Mouse (Mus musculus): ENCODE measurements at regions not wholly inside any gene's neighbourhood (a gene's known extent, or its start where the extent isn't known, plus 50 kb on each side); places are given as distances from the start of the nearest gene placed in this dataset.

GRCm38 (mm10) chr12:106688156-106688740, 678.2 kb downstream of the Vrk1 start:
- no peaks in the 10 kb centered on the region for H3K27me3 ChIP-seq (ENCODE audit: control insufficient read depth, insufficient read depth, low read length)
- H3K4me1 ChIP-seq (ENCODE audit: control insufficient read depth, insufficient read depth, low read length), result no peaks in the 10 kb centered on the region
- H3K4me3 ChIP-seq (ENCODE audit: control insufficient read depth, low read depth, low read length), result no peak overlapping the region
- no peak overlapping the region for H3K27ac ChIP-seq (ENCODE audit: control insufficient read depth, insufficient read depth, low read depth, low read length)
- no peaks in the 10 kb centered on the region for H3K36me3 ChIP-seq (ENCODE audit: control insufficient read depth, insufficient read depth, low read length)
- TF ChIP-seq POLR2A (IDR thresholded peaks at IDR 0.05; ENCODE audit: control insufficient read depth, low read depth, low read length) (no peak), CTCF (IDR thresholded peaks at IDR 0.05; ENCODE audit: control insufficient read depth, insufficient read depth, insufficient replicate concordance, low read depth, low read length) (no peak)

- Histone ChIP-seq H3K27me3 (ENCODE audit: control insufficient read depth, insufficient read depth, low read length) (no peaks in the 10 kb centered on the region), H3K36me3 (ENCODE audit: control insufficient read depth, insufficient read depth, low read length) (no peaks in the 10 kb centered on the region), H3K4me3 (ENCODE audit: control insufficient read depth, low read depth, low read length) (no peak overlapping the region), H3K4me1 (ENCODE audit: control insufficient read depth, insufficient read depth, low read length) (no peaks in the 10 kb centered on the region), H3K27ac (ENCODE audit: control insufficient read depth, insufficient read depth, low read depth, low read length) (no peak overlapping the region)
- TF ChIP-seq POLR2A (IDR thresholded peaks at IDR 0.05; ENCODE audit: control insufficient read depth, low read depth, low read length), result no peak
- TF ChIP-seq CTCF (IDR thresholded peaks at IDR 0.05; ENCODE audit: control insufficient read depth, insufficient read depth, insufficient replicate concordance, low read depth, low read length), result no peak
These were observed 692.9 kb downstream of the Vrk1 start for GRCm38 (mm10) chr12:106702958-106703357.

DNA sequence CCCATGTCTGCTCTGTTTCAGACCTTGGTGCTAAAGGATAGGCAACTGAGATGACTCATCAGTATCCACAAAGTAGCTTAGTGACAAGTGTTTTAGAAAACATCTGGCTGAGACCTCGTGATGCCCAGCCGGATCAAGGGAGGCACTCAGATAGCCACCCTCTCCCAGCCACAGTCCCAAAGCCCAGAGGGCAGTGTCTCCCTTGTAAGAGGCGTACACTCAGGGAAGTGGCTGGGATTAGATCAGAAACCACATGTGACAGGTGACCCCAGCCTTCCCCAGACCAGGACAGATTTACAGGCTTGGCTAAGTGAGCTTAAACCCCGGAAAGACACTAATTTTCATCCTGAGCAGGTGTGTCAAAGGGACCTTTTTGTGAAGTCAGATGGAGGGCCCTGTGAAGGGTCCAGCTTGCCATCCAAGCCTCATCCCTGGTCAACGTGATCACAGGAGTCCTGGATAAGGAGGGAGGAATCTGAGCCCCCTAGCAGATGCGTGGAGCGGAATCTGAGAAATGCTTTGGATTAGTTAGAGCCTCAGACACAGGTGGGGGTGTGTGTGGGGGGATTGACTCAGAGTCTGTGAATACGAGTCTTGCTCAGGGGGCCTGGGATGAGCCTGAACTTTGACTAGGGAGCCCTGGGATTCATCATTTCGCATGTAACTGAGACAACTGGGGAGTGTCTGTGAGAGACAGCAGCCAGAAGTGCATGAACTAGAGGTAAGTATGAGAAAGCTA, 711.4 kb downstream of the Vrk1 start:
- Histone ChIP-seq H3K4me1 (ENCODE audit: control insufficient read depth, insufficient read depth, low read length) (peaks cover 3% of the 10 kb centered on the region), H3K4me3 (ENCODE audit: control insufficient read depth, low read depth, low read length) (no peak overlapping the region), H3K27ac (ENCODE audit: control insufficient read depth, insufficient read depth, low read depth, low read length) (no peak overlapping the region), H3K27me3 (ENCODE audit: control insufficient read depth, insufficient read depth, low read length) (no peaks in the 10 kb centered on the region), H3K36me3 (ENCODE audit: control insufficient read depth, insufficient read depth, low read length) (no peaks in the 10 kb centered on the region)
- TF ChIP-seq CTCF (IDR thresholded peaks at IDR 0.05; ENCODE audit: control insufficient read depth, insufficient read depth, insufficient replicate concordance, low read depth, low read length), result no peak
- no peak for TF ChIP-seq POLR2A (IDR thresholded peaks at IDR 0.05; ENCODE audit: control insufficient read depth, low read depth, low read length)

DNA sequence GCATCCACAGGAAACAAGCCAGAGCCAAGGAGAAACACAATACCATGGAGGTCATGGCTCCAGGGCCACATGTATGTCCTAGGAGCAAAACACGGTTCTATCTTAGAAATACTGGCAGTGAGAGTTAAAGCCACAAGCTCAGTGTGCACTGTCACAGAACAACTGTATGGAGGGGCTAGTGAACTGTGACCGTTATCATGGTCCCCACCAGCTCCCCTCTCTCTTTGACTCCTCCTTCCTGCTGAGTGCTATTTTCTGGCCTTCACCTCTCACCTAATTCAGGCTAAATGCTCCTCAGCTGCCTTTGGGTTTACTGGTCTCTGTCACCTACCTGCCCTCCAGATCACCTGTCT, 712.0 kb downstream of the Vrk1 start:
- Histone ChIP-seq H3K4me1 (ENCODE audit: control insufficient read depth, insufficient read depth, low read length) (no peaks in the 10 kb centered on the region), H3K4me3 (ENCODE audit: control insufficient read depth, low read depth, low read length) (no peak overlapping the region), H3K27me3 (ENCODE audit: control insufficient read depth, insufficient read depth, low read length) (no peaks in the 10 kb centered on the region), H3K36me3 (ENCODE audit: control insufficient read depth, insufficient read depth, low read length) (no peaks in the 10 kb centered on the region), H3K27ac (ENCODE audit: control insufficient read depth, insufficient read depth, low read depth, low read length) (no peak overlapping the region)
- TF ChIP-seq CTCF (IDR thresholded peaks at IDR 0.05; ENCODE audit: control insufficient read depth, insufficient read depth, insufficient replicate concordance, low read depth, low read length) (no peak), POLR2A (IDR thresholded peaks at IDR 0.05; ENCODE audit: control insufficient read depth, low read depth, low read length) (no peak)

DNA sequence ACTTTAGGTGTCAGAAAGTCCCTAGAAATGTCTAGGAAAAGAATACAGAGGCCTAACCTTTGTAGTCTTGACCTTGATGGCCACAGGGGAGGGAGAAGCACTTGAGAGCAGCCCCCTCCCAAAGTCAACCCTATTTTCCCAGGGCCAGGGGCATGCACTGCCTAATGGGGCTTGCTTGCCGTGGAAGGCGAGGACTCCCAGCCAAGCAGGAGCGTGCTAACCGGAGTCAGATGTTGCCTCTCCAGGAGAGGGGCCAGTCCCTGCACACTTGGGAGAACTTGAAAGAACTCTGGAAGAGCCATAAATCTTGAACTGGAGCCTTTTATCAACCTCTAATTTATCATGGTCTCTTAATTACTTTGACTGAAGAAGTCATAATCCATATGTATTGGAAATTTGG, 712.7 kb downstream of the Vrk1 start:
- H3K4me1 ChIP-seq (ENCODE audit: control insufficient read depth, insufficient read depth, low read length), result no peaks in the 10 kb centered on the region
- no peak overlapping the region for H3K4me3 ChIP-seq (ENCODE audit: control insufficient read depth, low read depth, low read length)
- TF ChIP-seq POLR2A (IDR thresholded peaks at IDR 0.05; ENCODE audit: control insufficient read depth, low read depth, low read length), result no peak
- H3K27me3 ChIP-seq (ENCODE audit: control insufficient read depth, insufficient read depth, low read length), result no peaks in the 10 kb centered on the region
- H3K27ac ChIP-seq (ENCODE audit: control insufficient read depth, insufficient read depth, low read depth, low read length), result no peak overlapping the region
- H3K36me3 ChIP-seq (ENCODE audit: control insufficient read depth, insufficient read depth, low read length), result no peaks in the 10 kb centered on the region

DNA sequence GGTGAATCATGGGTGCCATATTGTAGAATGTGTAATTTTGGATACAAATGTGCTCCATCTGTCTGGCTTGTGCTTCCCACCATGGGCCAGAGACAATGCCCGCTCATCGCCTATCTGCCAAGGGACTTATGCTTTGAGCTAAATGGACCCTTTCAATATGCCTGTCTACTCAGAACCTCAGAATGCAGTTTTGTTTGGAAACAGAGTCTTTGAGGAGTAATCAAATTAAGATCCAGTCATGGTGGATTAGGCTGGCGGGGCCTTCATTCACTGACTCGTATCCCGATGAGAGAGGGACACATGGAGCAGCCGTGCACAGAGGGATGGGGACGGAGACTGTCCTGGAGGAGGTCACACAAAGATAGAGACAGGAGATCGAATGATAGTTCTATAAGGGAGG, 716.9 kb downstream of the Vrk1 start:
- Histone ChIP-seq H3K4me3 (ENCODE audit: control insufficient read depth, low read depth, low read length) (no peak overlapping the region), H3K36me3 (ENCODE audit: control insufficient read depth, insufficient read depth, low read length) (no peaks in the 10 kb centered on the region), H3K27me3 (ENCODE audit: control insufficient read depth, insufficient read depth, low read length) (no peaks in the 10 kb centered on the region), H3K4me1 (ENCODE audit: control insufficient read depth, insufficient read depth, low read length) (no peaks in the 10 kb centered on the region), H3K27ac (ENCODE audit: control insufficient read depth, insufficient read depth, low read depth, low read length) (no peak overlapping the region)
- TF ChIP-seq POLR2A (IDR thresholded peaks at IDR 0.05; ENCODE audit: control insufficient read depth, low read depth, low read length) (no peak), CTCF (IDR thresholded peaks at IDR 0.05; ENCODE audit: control insufficient read depth, insufficient read depth, insufficient replicate concordance, low read depth, low read length) (no peak)

DNA sequence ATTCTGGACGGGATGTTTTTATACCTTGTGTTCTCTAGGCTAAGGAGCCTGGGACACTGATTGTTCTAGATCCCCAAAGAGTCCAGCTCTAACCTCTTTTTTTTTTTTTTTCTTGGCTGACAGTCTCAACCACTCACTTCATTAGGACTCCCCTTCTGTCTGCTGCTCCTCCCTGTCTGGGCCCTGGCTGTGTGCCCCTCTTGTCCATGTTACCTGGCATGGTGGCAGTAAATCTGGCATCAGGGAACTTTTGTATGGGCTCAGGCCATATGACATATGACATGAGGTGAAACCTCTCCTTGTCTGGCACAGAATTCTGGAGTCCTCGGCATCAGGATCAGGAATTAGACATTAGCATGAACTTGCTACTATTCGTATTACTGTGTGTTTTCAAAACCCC, 717.5 kb downstream of the Vrk1 start:
- H3K27ac ChIP-seq (ENCODE audit: control insufficient read depth, insufficient read depth, low read depth, low read length), result no peak overlapping the region
- H3K36me3 ChIP-seq (ENCODE audit: control insufficient read depth, insufficient read depth, low read length), result no peaks in the 10 kb centered on the region
- H3K27me3 ChIP-seq (ENCODE audit: control insufficient read depth, insufficient read depth, low read length), result no peaks in the 10 kb centered on the region
- H3K4me3 ChIP-seq (ENCODE audit: control insufficient read depth, low read depth, low read length), result no peak overlapping the region
- H3K4me1 ChIP-seq (ENCODE audit: control insufficient read depth, insufficient read depth, low read length), result no peaks in the 10 kb centered on the region
- TF ChIP-seq POLR2A (IDR thresholded peaks at IDR 0.05; ENCODE audit: control insufficient read depth, low read depth, low read length) (no peak), CTCF (IDR thresholded peaks at IDR 0.05; ENCODE audit: control insufficient read depth, insufficient read depth, insufficient replicate concordance, low read depth, low read length) (no peak)

Measured in testis, adult 2 months (tissue).